12 mouse cellular contexts compared by ENCODE assay signal in the genomic region with DNA sequence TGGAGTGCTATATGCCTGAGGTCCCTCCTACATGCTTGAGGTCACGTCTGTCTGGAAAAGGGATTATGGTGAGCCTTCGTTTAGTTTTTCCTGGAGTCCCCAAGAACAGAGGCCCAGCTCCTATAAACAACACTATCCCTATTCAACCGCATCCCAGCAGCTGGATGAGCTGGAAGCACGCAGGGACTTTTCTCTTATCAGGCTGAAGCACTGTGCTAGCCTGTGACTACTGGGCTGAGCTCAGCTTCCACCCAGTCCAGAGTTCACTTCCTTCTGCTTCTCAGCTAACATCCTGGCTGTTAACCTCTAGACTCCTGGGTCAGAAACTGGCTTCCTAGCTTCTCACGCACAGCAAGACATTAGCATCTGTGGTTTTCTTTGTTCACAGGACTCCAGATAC. TPM values are rescaled to one million over a fixed set of nuclear protein-coding genes. Genes with fewer than 3 reads are reported as not detected.
DNase-seq lines count a peak whose midpoint lies in the region; ATAC-seq and TF ChIP-seq lines count a peak whose summit lies in the region.
"Had no signal": no experiment of that assay in that cellular context is flagged by ENCODE, and none has a peak within 500 bp of the region (broad histone marks: within the 10 kb centered on the region; RNA-seq: fewer than 3 reads in every experiment).

No protein-coding gene starts in this region.

- H3K27ac ChIP-seq in gastrocnemius, adult 2 months: peak overlapping the region; percentile 54; the same call in 1 of the 2 replicates
- H3K27ac ChIP-seq in MEL (ENCODE audit: control insufficient read depth, low read depth, low read length): no peak overlapping the region
- 0 out of 2 replicates have a peak overlapping the region, but pooled peaks have one; percentile 23 for H3K27ac ChIP-seq in kidney, embryonic 15.5 days
- no peak overlapping the region for H3K27ac ChIP-seq in liver, embryonic 14.5 days
- H3K27ac ChIP-seq: heart, embryonic 15.5 days; layer of hippocampus, adult 2 months had no signal

- no peak for TF ChIP-seq POLR2A in MEL (IDR thresholded peaks at IDR 0.05; ENCODE audit: control insufficient read depth in 1 of 2, insufficient read depth in 1 of 2, low read depth in 1 of 2, low read length in 2 of 2, poor library complexity in 1 of 2)

- H3K4me3 ChIP-seq in gastrocnemius, adult 2 months: no peak overlapping the region
- no peak overlapping the region for H3K4me3 ChIP-seq in MEL (ENCODE audit: control insufficient read depth in 1 of 2, insufficient read depth in 1 of 2, low read depth in 2 of 2, low read length in 2 of 2)
- H3K4me3 ChIP-seq in kidney, embryonic 15.5 days (replicated peaks): no peak overlapping the region
- H3K4me3 ChIP-seq in liver, embryonic 14.5 days (ENCODE audit: insufficient read depth in 1 of 2, low read depth in 2 of 2, low read length in 2 of 2): no peak overlapping the region
- H3K4me3 ChIP-seq: heart, embryonic 15.5 days; layer of hippocampus, adult 2 months had no signal

- H3K9ac ChIP-seq in MEL (ENCODE audit: control insufficient read depth, low read depth, low read length, poor library complexity, severe bottlenecking): no peak overlapping the region
- H3K9ac ChIP-seq in kidney, embryonic 15.5 days: no peak overlapping the region
- no peak overlapping the region for H3K9ac ChIP-seq in liver, embryonic 14.5 days (replicated peaks)
- H3K9ac ChIP-seq: heart, embryonic 15.5 days had no signal

- 0 out of 2 replicates have a peak, but pooled peaks have one; percentile 50 for ATAC-seq in kidney, embryonic 15.5 days (replicated peaks; ENCODE audit: low FRiP score)
- ATAC-seq in liver, embryonic 14.5 days (ENCODE audit: insufficient read depth): peak; percentile 43; the same call in 1 of the 2 replicates

- no peaks in the 10 kb centered on the region for H3K9me3 ChIP-seq in MEL (replicated peaks; ENCODE audit: insufficient read depth, low read length)
- no peaks in the 10 kb centered on the region for H3K9me3 ChIP-seq in kidney, embryonic 15.5 days (replicated peaks)
- no peaks in the 10 kb centered on the region for H3K9me3 ChIP-seq in liver, embryonic 14.5 days (ENCODE audit: control insufficient read depth, low read length)
- H3K9me3 ChIP-seq: G1E; heart, embryonic 15.5 days had no signal

- TF ChIP-seq RAD21 in MEL (IDR thresholded peaks at IDR 0.05; ENCODE audit: low read depth, low read length): no peak

- no peaks in the 10 kb centered on the region; a peak in 2 of 4 replicates for H3K36me3 ChIP-seq in MEL (ENCODE audit: control insufficient read depth in 1 of 2, insufficient read depth in 2 of 2, low read length in 2 of 2)
- H3K36me3 ChIP-seq in kidney, embryonic 15.5 days: peaks cover 22% of the 10 kb centered on the region
- no peaks in the 10 kb centered on the region for H3K36me3 ChIP-seq in liver, embryonic 14.5 days (replicated peaks; ENCODE audit: control insufficient read depth, insufficient read depth, low read depth)
- H3K36me3 ChIP-seq: heart, embryonic 15.5 days had no signal

- H3K4me1 ChIP-seq in MEL (ENCODE audit: control insufficient read depth in 1 of 2, insufficient read depth in 2 of 2, low read length in 2 of 2): no peaks in the 10 kb centered on the region; a peak in 1 of 4 replicates
- peaks cover 26% of the 10 kb centered on the region for H3K4me1 ChIP-seq in kidney, embryonic 15.5 days
- H3K4me1 ChIP-seq in liver, embryonic 14.5 days (replicated peaks; ENCODE audit: control insufficient read depth in 2 of 2, insufficient read depth in 2 of 2, low read length in 1 of 2): peaks cover 0 to 14% of the 10 kb centered on the region in 2 experiments; a peak in 2 of 4 replicates

- no peak for DNase-seq in gastrocnemius, adult 2 months
- DNase-seq in gastrocnemius, adult 18-20 months (ENCODE audit: low spot score): no peak
- DNase-seq in MEL (ENCODE audit: low read depth, low spot score): peak; percentile 31
- DNase-seq in liver, embryonic 14.5 days (ENCODE audit: low read depth in 3 of 3, low spot score in 3 of 3): no peak
- DNase-seq in thymus, postnatal 14 days: no peak
- DNase-seq in adrenal gland, adult 2 months: no peak
- no peak for DNase-seq in urinary bladder, adult 2 months (ENCODE audit: low spot score)
- DNase-seq: left cerebral cortex, postnatal 4 days had no signal

- no peak for TF ChIP-seq EP300 in MEL (IDR thresholded peaks at IDR 0.05; ENCODE audit: low read depth in 1 of 2, low read length in 2 of 2)
- TF ChIP-seq EP300 in liver, embryonic 14.5 days (IDR thresholded peaks at IDR 0.05; ENCODE audit: low read depth): no peak

- no peak for TF ChIP-seq CTCF in gastrocnemius, adult 2 months (IDR thresholded peaks at IDR 0.05)
- TF ChIP-seq CTCF in MEL (IDR thresholded peaks at IDR 0.05 in 2 of 3, conservative IDR thresholded peaks at IDR 0.05 in 1 of 3; ENCODE audit: control insufficient read depth in 1 of 3, insufficient read depth in 1 of 3, low read depth in 2 of 3, low read length in 3 of 3, poor library complexity in 1 of 3, severe bottlenecking in 1 of 3): no peak
- TF ChIP-seq CTCF in liver, embryonic 14.5 days (IDR thresholded peaks at IDR 0.05; ENCODE audit: low read depth): no peak

- intact Hi-C loops in gastrocnemius, adult 2 months (cut with DNase I): no loop called here

- H3K27me3 ChIP-seq in MEL (ENCODE audit: control insufficient read depth in 1 of 2, insufficient read depth in 2 of 2, low read length in 2 of 2): no peaks in the 10 kb centered on the region
- peaks cover 8% of the 10 kb centered on the region; the same call in 1 of the 2 replicates for H3K27me3 ChIP-seq in kidney, embryonic 15.5 days
- H3K27me3 ChIP-seq in liver, embryonic 14.5 days (ENCODE audit: control insufficient read depth, insufficient read depth, low read length): no peaks in the 10 kb centered on the region
- H3K27me3 ChIP-seq: heart, embryonic 15.5 days had no signal

- 20% methylated on average over 5 of the region's 5 CpGs for WGBS in kidney, embryonic 15.5 days
- 22% methylated on average over 5 of the region's 5 CpGs for WGBS in liver, embryonic 14.5 days (ENCODE audit: insufficient replicate concordance)

- H3K4me2 ChIP-seq in kidney, embryonic 15.5 days: no peak overlapping the region
- no peak overlapping the region for H3K4me2 ChIP-seq in liver, embryonic 14.5 days (ENCODE audit: low read depth)
- H3K4me2 ChIP-seq: heart, embryonic 15.5 days had no signal

- H3K79me2 ChIP-seq in MEL (ENCODE audit: control insufficient read depth, insufficient read depth, low read length, poor library complexity): no peaks in the 10 kb centered on the region

RNA-seq across cellular contexts. Expression of gene 2200002D01Rik, which starts 5.6 kb away (rescaled TPM):
- under 1 TPM; 0.64 to 0.81 TPM for total RNA-seq in gastrocnemius, adult 2 months (2021)
- total RNA-seq in gastrocnemius, adult 18-20 months (2021): 1 to 10 TPM in 1 of 2 experiments, under 1 TPM in 1; 0.66 to 1.1 TPM
- total RNA-seq in MEL (2012; rRNA removed): 3.8 and 5.4 TPM in 2 replicates
- polyA plus RNA-seq in MEL (2012; ENCODE audit: insufficient read depth in 1 of 2, insufficient read length in 2 of 2, low read depth in 1 of 2, low replicate concordance in 2 of 2, missing spikeins in 1 of 2): under 1 TPM in 1 of 2 experiments, not detected in 1; 0.85 TPM
- 7.6 and 11.2 TPM in 2 replicates for polyA plus RNA-seq in kidney, embryonic 15.5 days (2015; fragmentation: Nextera tagmentation; extraction: Ambion mirVana)
- 0.39 and 1.3 TPM in 2 replicates for polyA plus RNA-seq in liver, embryonic 14.5 days (2012; rRNA removed)
- polyA plus RNA-seq in liver, embryonic 14.5 days (2014; fragmentation: Nextera tagmentation; extraction: Ambion mirVana): 2.6 and 4.8 TPM in 2 replicates
- 1 to 10 TPM; 2.3 to 4.2 TPM for total RNA-seq in adrenal gland, adult 2 months (2021)
- polyA plus RNA-seq in adrenal gland, adult 2 months (2012; rRNA removed): 2.5 TPM in 2 replicates
- 144 and 178 TPM in 2 replicates for polyA plus RNA-seq in urinary bladder, adult 2 months (2012; rRNA removed)
- polyA plus RNA-seq: G1E had no signal

RNA-seq across cellular contexts. Expression of gene Yif1b, which starts 15.7 kb away (rescaled TPM):
- 10 to 100 TPM; 35.9 to 46.6 TPM for total RNA-seq in gastrocnemius, adult 2 months (2021)
- 10 to 100 TPM; 38.1 to 38.4 TPM for total RNA-seq in gastrocnemius, adult 18-20 months (2021)
- total RNA-seq in MEL (2012; rRNA removed): 88.6 and 94.8 TPM in 2 replicates
- 100 to 1,000 TPM in 1 of 2 experiments, not detected in 1; 143 TPM for polyA plus RNA-seq in MEL (2012; ENCODE audit: insufficient read depth in 1 of 2, insufficient read length in 2 of 2, low read depth in 1 of 2, low replicate concordance in 2 of 2, missing spikeins in 1 of 2)
- 122 and 123 TPM in 2 replicates for polyA plus RNA-seq in kidney, embryonic 15.5 days (2015; fragmentation: Nextera tagmentation; extraction: Ambion mirVana)
- polyA plus RNA-seq in liver, embryonic 14.5 days (2012; rRNA removed): 24.4 and 29.4 TPM in 2 replicates
- polyA plus RNA-seq in liver, embryonic 14.5 days (2014; fragmentation: Nextera tagmentation; extraction: Ambion mirVana): 41.6 and 44.5 TPM in 2 replicates
- 10 to 100 TPM; 55.2 to 64.5 TPM for total RNA-seq in adrenal gland, adult 2 months (2021)
- 162 and 191 TPM in 2 replicates for polyA plus RNA-seq in adrenal gland, adult 2 months (2012; rRNA removed)
- 43.4 and 45.5 TPM in 2 replicates for polyA plus RNA-seq in urinary bladder, adult 2 months (2012; rRNA removed)

RNA-seq across cellular contexts. Expression of gene Kcnk6, which starts 21.5 kb away (rescaled TPM):
- 1 to 10 TPM in 1 of 2 experiments, under 1 TPM in 1; 0.61 to 1.4 TPM for total RNA-seq in gastrocnemius, adult 2 months (2021)
- total RNA-seq in gastrocnemius, adult 18-20 months (2021): under 1 TPM; 0.71 to 0.93 TPM
- total RNA-seq in MEL (2012; rRNA removed): 1.4 and 2.0 TPM in 2 replicates
- polyA plus RNA-seq in MEL (2012; ENCODE audit: insufficient read depth in 1 of 2, insufficient read length in 2 of 2, low read depth in 1 of 2, low replicate concordance in 2 of 2, missing spikeins in 1 of 2): 1 to 10 TPM in 1 of 2 experiments, not detected in 1; 5.2 TPM
- polyA plus RNA-seq in kidney, embryonic 15.5 days (2015; fragmentation: Nextera tagmentation; extraction: Ambion mirVana): 1.6 and 1.7 TPM in 2 replicates
- 2.4 TPM in 2 replicates for polyA plus RNA-seq in liver, embryonic 14.5 days (2012; rRNA removed)
- polyA plus RNA-seq in liver, embryonic 14.5 days (2014; fragmentation: Nextera tagmentation; extraction: Ambion mirVana): 0.55 and 0.82 TPM in 2 replicates
- total RNA-seq in adrenal gland, adult 2 months (2021): 1 to 10 TPM; 1.5 to 1.7 TPM
- 12.2 and 13.5 TPM in 2 replicates for polyA plus RNA-seq in adrenal gland, adult 2 months (2012; rRNA removed)
- 3.9 and 5.4 TPM in 2 replicates for polyA plus RNA-seq in urinary bladder, adult 2 months (2012; rRNA removed)
- total RNA-seq: G1E had no signal
- polyA plus RNA-seq: G1E had no signal

RNA-seq across cellular contexts. Expression of gene Spint2, which starts 27.9 kb away (rescaled TPM):
- 1 to 10 TPM; 4.7 to 6.0 TPM for total RNA-seq in gastrocnemius, adult 2 months (2021)
- 10 to 100 TPM in 1 of 2 experiments, 1 to 10 TPM in 1; 8.2 to 14.7 TPM for total RNA-seq in gastrocnemius, adult 18-20 months (2021)
- total RNA-seq in MEL (2012; rRNA removed): 71.9 and 78.1 TPM in 2 replicates
- polyA plus RNA-seq in MEL (2012; ENCODE audit: insufficient read depth in 1 of 2, insufficient read length in 2 of 2, low read depth in 1 of 2, low replicate concordance in 2 of 2, missing spikeins in 1 of 2): 100 to 1,000 TPM in 1 of 2 experiments, not detected in 1; 131 TPM
- 236 and 245 TPM in 2 replicates for polyA plus RNA-seq in kidney, embryonic 15.5 days (2015; fragmentation: Nextera tagmentation; extraction: Ambion mirVana)
- 14.6 and 15.6 TPM in 2 replicates for polyA plus RNA-seq in liver, embryonic 14.5 days (2012; rRNA removed)
- polyA plus RNA-seq in liver, embryonic 14.5 days (2014; fragmentation: Nextera tagmentation; extraction: Ambion mirVana): 22.3 and 23.6 TPM in 2 replicates
- 10 to 100 TPM; 44.3 to 53.9 TPM for total RNA-seq in adrenal gland, adult 2 months (2021)
- polyA plus RNA-seq in adrenal gland, adult 2 months (2012; rRNA removed): 61.1 and 90.2 TPM in 2 replicates
- polyA plus RNA-seq in urinary bladder, adult 2 months (2012; rRNA removed): 485 and 505 TPM in 2 replicates

RNA-seq across cellular contexts. Expression of gene Ppp1r14a, which starts 35.3 kb away (rescaled TPM):
- total RNA-seq in gastrocnemius, adult 2 months (2021): 1 to 10 TPM; 3.8 to 4.5 TPM
- 1 to 10 TPM; 3.3 to 3.4 TPM for total RNA-seq in gastrocnemius, adult 18-20 months (2021)
- 3.8 and 3.9 TPM in 2 replicates for total RNA-seq in MEL (2012; rRNA removed)
- polyA plus RNA-seq in MEL (2012; ENCODE audit: insufficient read depth in 1 of 2, insufficient read length in 2 of 2, low read depth in 1 of 2, low replicate concordance in 2 of 2, missing spikeins in 1 of 2): 1 to 10 TPM in 1 of 2 experiments, not detected in 1; 7.1 TPM
- polyA plus RNA-seq in kidney, embryonic 15.5 days (2015; fragmentation: Nextera tagmentation; extraction: Ambion mirVana): 21.0 and 23.7 TPM in 2 replicates
- polyA plus RNA-seq in liver, embryonic 14.5 days (2012; rRNA removed): 1.5 and 2.5 TPM in 2 replicates
- polyA plus RNA-seq in liver, embryonic 14.5 days (2014; fragmentation: Nextera tagmentation; extraction: Ambion mirVana): 2.3 TPM in 2 replicates
- total RNA-seq in adrenal gland, adult 2 months (2021): 1 to 10 TPM; 5.5 to 9.8 TPM
- 9.2 and 12.1 TPM in 2 replicates for polyA plus RNA-seq in adrenal gland, adult 2 months (2012; rRNA removed)
- polyA plus RNA-seq in urinary bladder, adult 2 months (2012; rRNA removed): 303 and 338 TPM in 2 replicates
- total RNA-seq: G1E had no signal

Comparison
In these comparisons a context has a peak if more than half of its experiments do, and no peak if none do; other contexts are left out.
1. H3K27ac ChIP-seq: peak in gastrocnemius, adult 2 months (single experiment) and kidney, embryonic 15.5 days (single experiment); none in MEL (single experiment) and liver, embryonic 14.5 days (single experiment).
2. RNA of gene 2200002D01Rik, which starts 5.6 kb away (polyA plus RNA-seq): 144 to 178 TPM in urinary bladder, adult 2 months; 7.6 to 11.2 TPM in kidney, embryonic 15.5 days, 0.39 to 4.8 TPM in liver, embryonic 14.5 days, 2.5 TPM in adrenal gland, adult 2 months and 0.85 TPM in MEL; every median in the first group is over 10 times any median in the second.